Mouse (Mus musculus): ENCODE measurements around the gene Cask.

- TF ChIP-seq GATA1 (IDR thresholded peaks at IDR 0.05; ENCODE audit: low read length) (no peak), TAL1 (IDR thresholded peaks at IDR 0.05; ENCODE audit: low read length) (no peak)
Observed at GRCm38 (mm10) chrX:13668867-13669266, 182.3 kb downstream of the Cask start.
